Mouse (Mus musculus): ENCODE data around the gene Taldo1. TPM values are rescaled to one million over a fixed set of nuclear protein-coding genes. Genes with fewer than 3 reads are reported as not detected.
"Not testable (repeated sequence)": the region's sequence is repeated elsewhere in the genome, so short reads cannot be mapped to it uniquely, and the experiment has no call there.

Taldo1 gene
- polyA plus RNA-seq, 1 experiment from 2014 or later, result 269 TPM

- H3K4me1 ChIP-seq, result peaks cover 66% of the 10 kb centered on the region
Measured at GRCm38 (mm10) chr7:141437178-141438120, 45.5 kb downstream of the Taldo1 start, which contains the start of gene Slc25a22. TSS of gene Slc25a22 (minus strand) at chr7:141437892.

GRCm38 (mm10) chr7:141438201-141438968 lies 46.4 kb downstream of the Taldo1 start:
- Histone ChIP-seq H3K27me3 (replicated peaks) (no peaks in the 10 kb centered on the region), H3K9me3 (replicated peaks) (no peaks in the 10 kb centered on the region), H3K4me2 (peak overlapping the region; percentile 91; the same call in 1 of the 2 replicates), H3K36me3 (peaks cover 2% of the 10 kb centered on the region), H3K27ac (replicated peaks) (peak overlapping the region; percentile 88; the same call in 1 of the 2 replicates), H3K4me1 (peaks cover 65% of the 10 kb centered on the region), H3K9ac (replicated peaks) (no peak overlapping the region), H3K4me3 (replicated peaks) (no peak overlapping the region)
- no peak for ATAC-seq (ENCODE audit: low FRiP score)
- 91% methylated on average over 12 of the region's 12 CpGs for WGBS

More at GRCm38 (mm10) chr7:141437178-141438120, 45.5 kb downstream of the Taldo1 start, which contains the start of gene Slc25a22:
- peak; percentile 79 for ATAC-seq (ENCODE audit: low FRiP score)
- peak within 1 kb of the TSS; percentile 75 for H3K9ac ChIP-seq (replicated peaks)
- H3K36me3 ChIP-seq, result peaks cover 12% of the 10 kb centered on the region
- no peaks in the 10 kb centered on the region for H3K27me3 ChIP-seq (replicated peaks)
- peak within 1 kb of the TSS; percentile 91 for H3K4me2 ChIP-seq
- no peaks in the 10 kb centered on the region for H3K9me3 ChIP-seq (replicated peaks)
- peak within 1 kb of the TSS; percentile 69 for H3K4me3 ChIP-seq (replicated peaks)
- WGBS, result 5% methylated on average over 53 of the region's 53 CpGs
- H3K27ac ChIP-seq (replicated peaks), result peak within 1 kb of the TSS; percentile 88

- 98% methylated on average over 10 of the region's 10 CpGs for WGBS
- Histone ChIP-seq H3K27ac (replicated peaks) (no peak overlapping the region), H3K4me1 (peaks cover 65% of the 10 kb centered on the region), H3K4me3 (replicated peaks) (no peak overlapping the region), H3K36me3 (no peaks in the 10 kb centered on the region), H3K9me3 (replicated peaks) (no peaks in the 10 kb centered on the region), H3K9ac (replicated peaks) (no peak overlapping the region), H3K4me2 (no peak overlapping the region), H3K27me3 (replicated peaks) (no peaks in the 10 kb centered on the region)
- no peak for ATAC-seq (ENCODE audit: low FRiP score)
Measured at GRCm38 (mm10) chr7:141439140-141439679, 47.2 kb downstream of the Taldo1 start.

- Histone ChIP-seq H3K4me1 (peaks cover 62% of the 10 kb centered on the region), H3K27me3 (replicated peaks) (no peaks in the 10 kb centered on the region), H3K36me3 (no peaks in the 10 kb centered on the region), H3K4me2 (no peak overlapping the region), H3K27ac (replicated peaks) (no peak overlapping the region), H3K9ac (replicated peaks) (no peak overlapping the region), H3K9me3 (replicated peaks) (no peaks in the 10 kb centered on the region), H3K4me3 (replicated peaks) (no peak overlapping the region)
- ATAC-seq (ENCODE audit: low FRiP score), result no peak
- 94% methylated on average over 11 of the region's 11 CpGs for WGBS
Measured at GRCm38 (mm10) chr7:141439811-141440210, 47.8 kb downstream of the Taldo1 start.

GRCm38 (mm10) chr7:141440613-141441012 lies 48.6 kb downstream of the Taldo1 start:
- peaks cover 54% of the 10 kb centered on the region for H3K4me1 ChIP-seq
- H3K9ac ChIP-seq (replicated peaks), result no peak overlapping the region
- H3K27ac ChIP-seq (replicated peaks), result no peak overlapping the region
- H3K9me3 ChIP-seq (replicated peaks), result no peaks in the 10 kb centered on the region
- no peak overlapping the region for H3K4me3 ChIP-seq (replicated peaks)
- no peaks in the 10 kb centered on the region for H3K27me3 ChIP-seq (replicated peaks)
- H3K36me3 ChIP-seq, result no peaks in the 10 kb centered on the region
- WGBS, result 22% methylated on average over 6 of the region's 6 CpGs
- H3K4me2 ChIP-seq, result no peak overlapping the region
- no peak for ATAC-seq (ENCODE audit: low FRiP score)

GRCm38 (mm10) chr7:141441460-141441859 lies 49.5 kb downstream of the Taldo1 start:
- H3K36me3 ChIP-seq, result no peaks in the 10 kb centered on the region
- WGBS, result 94% methylated on average over 9 of the region's 9 CpGs
- no peak overlapping the region for H3K9ac ChIP-seq (replicated peaks)
- no peak overlapping the region for H3K4me3 ChIP-seq (replicated peaks)
- H3K4me2 ChIP-seq, result no peak overlapping the region
- no peak for ATAC-seq (ENCODE audit: low FRiP score)
- H3K27me3 ChIP-seq (replicated peaks), result no peaks in the 10 kb centered on the region
- H3K4me1 ChIP-seq, result peaks cover 45% of the 10 kb centered on the region
- no peaks in the 10 kb centered on the region for H3K9me3 ChIP-seq (replicated peaks)
- no peak overlapping the region for H3K27ac ChIP-seq (replicated peaks)

- no peak for ATAC-seq (ENCODE audit: low FRiP score)
- H3K9ac ChIP-seq (replicated peaks), result 0 out of 2 replicates have a peak overlapping the region, but pooled peaks have one; percentile 7
- no peaks in the 10 kb centered on the region for H3K9me3 ChIP-seq (replicated peaks)
- H3K36me3 ChIP-seq, result no peaks in the 10 kb centered on the region
- WGBS, result 93% methylated on average over 13 of the region's 13 CpGs
- no peak overlapping the region for H3K27ac ChIP-seq (replicated peaks)
- H3K4me1 ChIP-seq, result peaks cover 43% of the 10 kb centered on the region
- no peak overlapping the region for H3K4me3 ChIP-seq (replicated peaks)
- H3K27me3 ChIP-seq (replicated peaks), result no peaks in the 10 kb centered on the region
- peak overlapping the region; percentile 68; the same call in 1 of the 2 replicates for H3K4me2 ChIP-seq
Measured at GRCm38 (mm10) chr7:141442199-141442598, 50.2 kb downstream of the Taldo1 start.

- Histone ChIP-seq H3K27ac (replicated peaks) (no peak overlapping the region), H3K9me3 (replicated peaks) (no peaks in the 10 kb centered on the region), H3K27me3 (replicated peaks) (no peaks in the 10 kb centered on the region), H3K9ac (replicated peaks) (peak overlapping the region; percentile 38; the same call in 1 of the 2 replicates), H3K36me3 (no peaks in the 10 kb centered on the region), H3K4me1 (peaks cover 39% of the 10 kb centered on the region), H3K4me2 (peak overlapping the region; percentile 68), H3K4me3 (replicated peaks) (peak overlapping the region; percentile 38)
- WGBS, result 25% methylated on average over 12 of the region's 12 CpGs
- ATAC-seq (ENCODE audit: low FRiP score), result no peak
Measured at GRCm38 (mm10) chr7:141443081-141443821, 51.3 kb downstream of the Taldo1 start.

GRCm38 (mm10) chr7:141443828-141444237 lies 51.8 kb downstream of the Taldo1 start, which contains the start of gene Pidd1:
TSS of gene Pidd1 (minus strand) at chr7:141444025.
- 0 out of 2 replicates have a peak, but pooled peaks cover 4% of the 10 kb centered on the region for H3K36me3 ChIP-seq
- H3K27me3 ChIP-seq (replicated peaks), result no peaks in the 10 kb centered on the region
- no peak for ATAC-seq (ENCODE audit: low FRiP score)
- under 1% methylated on average over 25 of the region's 25 CpGs for WGBS
- H3K27ac ChIP-seq (replicated peaks), result no peak within 1 kb of the TSS
- H3K4me1 ChIP-seq, result peaks cover 43% of the 10 kb centered on the region
- H3K9me3 ChIP-seq (replicated peaks), result no peaks in the 10 kb centered on the region
- peak within 1 kb of the TSS; percentile 38 for H3K4me3 ChIP-seq (replicated peaks)
- H3K9ac ChIP-seq (replicated peaks), result peak within 1 kb of the TSS; percentile 38; the same call in 1 of the 2 replicates
- H3K4me2 ChIP-seq, result peak within 1 kb of the TSS; percentile 68

GRCm38 (mm10) chr7:141446374-141446773 lies 54.4 kb downstream of the Taldo1 start:
- H3K36me3 ChIP-seq, result peaks cover 24% of the 10 kb centered on the region
- peaks cover 43% of the 10 kb centered on the region for H3K4me1 ChIP-seq
- peak overlapping the region; percentile 66 for H3K4me2 ChIP-seq
- not testable (repeated sequence) for H3K9me3 ChIP-seq (replicated peaks); H3K4me3 ChIP-seq (replicated peaks); H3K27me3 ChIP-seq (replicated peaks); ATAC-seq (ENCODE audit: low FRiP score); H3K9ac ChIP-seq (replicated peaks)
- WGBS, result 89% methylated on average over 3 of the region's 3 CpGs
- H3K27ac ChIP-seq (replicated peaks), result peak overlapping the region; percentile 96; the same call in 1 of the 2 replicates

Measured in neural tube, embryonic 15.5 days (tissue).